Mouse (Mus musculus): Measurements from ENCODE around the gene Inpp4b. TPM values are rescaled to one million over a fixed set of nuclear protein-coding genes. Genes with fewer than 3 reads are reported as not detected.
A peak's percentile ranks its signal among the peaks of the same experiment; 100 is the strongest.

Gene Inpp4b
- polyA plus RNA-seq (2016; fragmentation: Nextera tagmentation; extraction: Ambion mirVana), result 3.2 and 5.0 TPM in 2 replicates

- H3K9me3 ChIP-seq, result no peaks in the 10 kb centered on the region
- WGBS, result under 1% methylated on average over 46 of the region's 46 CpGs
- peak; percentile 49 for DNase-seq (ENCODE audit: extremely low spot score, low spot score)
- peak within 1 kb of the TSS; percentile 71 for H3K27ac ChIP-seq
- peaks cover 17% of the 10 kb centered on the region for H3K27me3 ChIP-seq (ENCODE audit: poor library complexity, severe bottlenecking)
- H3K36me3 ChIP-seq (replicated peaks), result no peaks in the 10 kb centered on the region
- H3K4me3 ChIP-seq, result peak within 1 kb of the TSS; percentile 69
- H3K4me1 ChIP-seq, result peaks cover 19% of the 10 kb centered on the region
Measured at GRCm38 (mm10) chr8:81342236-81342998, at the start of gene Inpp4b. Gene Inpp4b, plus strand, starts transcription at chr8:81342556.

- WGBS, result 85% methylated on average over 2 of the region's 2 CpGs
Measured at GRCm38 (mm10) chr8:81335250-81335649, 7.1 kb upstream of the Inpp4b start.

DNA sequence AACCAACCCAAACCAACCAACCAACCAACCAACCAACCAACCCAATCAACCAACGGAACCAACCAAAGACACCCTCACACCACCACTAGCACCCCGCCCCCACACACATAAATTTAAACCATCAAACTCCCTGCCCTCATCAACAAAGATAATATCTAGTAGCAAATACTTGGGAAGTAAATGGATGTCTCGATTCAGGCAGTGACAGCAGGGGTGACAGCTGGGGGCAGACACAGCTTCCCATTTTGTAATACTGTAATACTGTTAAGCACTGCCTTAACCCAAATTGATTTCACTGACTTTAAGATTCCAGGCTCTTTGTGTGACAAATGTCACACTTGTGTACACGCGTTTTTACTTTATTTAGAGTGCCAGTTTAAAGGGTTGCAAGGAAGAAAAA lies 1.2 kb upstream of the Inpp4b start:
- no peak overlapping the region for H3K27ac ChIP-seq
- peaks cover 19% of the 10 kb centered on the region for H3K4me1 ChIP-seq
- peak overlapping the region; percentile 69 for H3K4me3 ChIP-seq
- WGBS, result 52% methylated on average over 5 of the region's 5 CpGs
- no peaks in the 10 kb centered on the region for H3K9me3 ChIP-seq
- no peak for DNase-seq (ENCODE audit: extremely low spot score, low spot score)
- H3K27me3 ChIP-seq (ENCODE audit: poor library complexity, severe bottlenecking), result peaks cover 17% of the 10 kb centered on the region
- H3K36me3 ChIP-seq (replicated peaks), result no peaks in the 10 kb centered on the region

More at GRCm38 (mm10) chr8:81335250-81335649, 7.1 kb upstream of the Inpp4b start:
- Histone ChIP-seq H3K9me3 (no peaks in the 10 kb centered on the region), H3K27ac (no peak overlapping the region), H3K36me3 (replicated peaks) (no peaks in the 10 kb centered on the region), H3K4me3 (no peak overlapping the region), H3K27me3 (ENCODE audit: poor library complexity, severe bottlenecking) (no peaks in the 10 kb centered on the region), H3K4me1 (no peaks in the 10 kb centered on the region)
- DNase-seq (ENCODE audit: extremely low spot score, low spot score), result no peak

DNA sequence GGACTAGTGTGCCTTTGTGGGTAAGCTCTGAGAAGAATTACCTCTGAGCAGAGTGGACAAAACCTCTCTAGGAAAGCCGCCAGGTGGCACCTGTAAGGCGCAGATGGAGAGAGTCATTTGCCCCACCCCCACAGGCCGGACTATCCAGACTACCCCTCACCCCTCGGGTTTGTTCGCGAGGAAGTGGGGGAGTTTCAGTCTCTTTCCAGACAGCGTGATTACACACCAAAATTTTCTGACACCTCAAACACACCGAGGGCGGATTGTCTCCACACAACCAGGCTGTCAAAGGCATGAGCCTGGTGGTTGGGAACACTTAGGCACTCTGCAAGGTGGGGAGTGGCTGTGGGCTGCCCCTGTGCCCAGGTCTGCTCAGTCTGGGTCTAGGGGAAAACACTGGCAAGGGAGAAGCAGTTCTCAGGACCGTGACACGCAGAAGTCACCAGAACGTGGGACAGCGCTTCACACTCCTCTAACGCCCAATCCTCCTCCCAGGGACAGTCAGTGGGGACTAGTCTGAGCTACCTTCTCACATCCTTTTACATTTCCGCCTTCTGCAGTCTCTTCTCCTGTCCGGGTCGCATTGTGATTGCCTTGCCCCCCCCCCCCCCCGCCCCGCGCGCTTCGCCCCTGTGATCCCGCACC lies 643 bp upstream of the Inpp4b start:
- no peaks in the 10 kb centered on the region for H3K9me3 ChIP-seq
- no peaks in the 10 kb centered on the region for H3K36me3 ChIP-seq (replicated peaks)
- peaks cover 17% of the 10 kb centered on the region for H3K27me3 ChIP-seq (ENCODE audit: poor library complexity, severe bottlenecking)
- H3K27ac ChIP-seq, result peak overlapping the region; percentile 71
- peak overlapping the region; percentile 69 for H3K4me3 ChIP-seq
- DNase-seq (ENCODE audit: extremely low spot score, low spot score), result peak; percentile 63
- H3K4me1 ChIP-seq, result peaks cover 19% of the 10 kb centered on the region
- under 1% methylated on average over 20 of the region's 23 CpGs for WGBS

- Histone ChIP-seq H3K27me3 (ENCODE audit: poor library complexity, severe bottlenecking) (peaks cover 17% of the 10 kb centered on the region), H3K36me3 (replicated peaks) (no peaks in the 10 kb centered on the region), H3K4me1 (peaks cover 19% of the 10 kb centered on the region), H3K9me3 (no peaks in the 10 kb centered on the region), H3K4me3 (peak overlapping the region; percentile 69), H3K27ac (0 out of 2 replicates have a peak overlapping the region, but pooled peaks have one; percentile 71)
- DNase-seq (ENCODE audit: extremely low spot score, low spot score), result no peak
- 16% methylated on average over 3 of the region's 3 CpGs for WGBS
Measured at GRCm38 (mm10) chr8:81342999-81343302, 595 bp downstream of the Inpp4b start.

- WGBS, result 89% methylated on average over 2 of the region's 2 CpGs
- Histone ChIP-seq H3K9me3 (no peaks in the 10 kb centered on the region), H3K4me3 (no peak overlapping the region), H3K27ac (no peak overlapping the region), H3K4me1 (peaks cover 19% of the 10 kb centered on the region), H3K27me3 (ENCODE audit: poor library complexity, severe bottlenecking) (peaks cover 17% of the 10 kb centered on the region), H3K36me3 (replicated peaks) (no peaks in the 10 kb centered on the region)
- no peak for DNase-seq (ENCODE audit: extremely low spot score, low spot score)
Measured at GRCm38 (mm10) chr8:81345170-81345697, 2.9 kb downstream of the Inpp4b start.

DNA sequence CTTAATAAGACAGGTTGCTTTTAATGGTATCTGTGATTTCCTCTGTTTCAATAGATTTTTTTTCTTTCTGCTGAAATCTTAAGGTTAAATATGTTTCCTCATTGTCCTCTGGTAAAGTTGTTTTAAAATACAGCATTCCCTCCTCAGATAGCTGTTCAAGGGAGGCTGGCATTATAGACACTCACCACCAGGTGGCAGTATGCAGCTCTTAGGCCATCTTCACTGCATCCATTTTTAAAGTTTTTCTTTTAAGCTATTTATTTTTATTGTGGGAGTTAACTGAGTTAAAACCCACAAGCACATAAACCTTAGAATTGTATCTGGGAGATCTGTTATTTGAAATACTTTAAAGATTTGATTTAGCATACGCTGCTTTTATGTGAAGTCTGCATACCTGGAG lies 7.1 kb downstream of the Inpp4b start:
- DNase-seq (ENCODE audit: extremely low spot score, low spot score), result no peak
- H3K4me3 ChIP-seq, result no peak overlapping the region
- H3K27me3 ChIP-seq (ENCODE audit: poor library complexity, severe bottlenecking), result no peaks in the 10 kb centered on the region
- H3K9me3 ChIP-seq, result no peaks in the 10 kb centered on the region
- WGBS, result 90% methylated on average over 1 of the region's 1 CpGs
- H3K4me1 ChIP-seq, result no peaks in the 10 kb centered on the region
- H3K27ac ChIP-seq, result no peak overlapping the region
- no peaks in the 10 kb centered on the region for H3K36me3 ChIP-seq (replicated peaks)

DNA sequence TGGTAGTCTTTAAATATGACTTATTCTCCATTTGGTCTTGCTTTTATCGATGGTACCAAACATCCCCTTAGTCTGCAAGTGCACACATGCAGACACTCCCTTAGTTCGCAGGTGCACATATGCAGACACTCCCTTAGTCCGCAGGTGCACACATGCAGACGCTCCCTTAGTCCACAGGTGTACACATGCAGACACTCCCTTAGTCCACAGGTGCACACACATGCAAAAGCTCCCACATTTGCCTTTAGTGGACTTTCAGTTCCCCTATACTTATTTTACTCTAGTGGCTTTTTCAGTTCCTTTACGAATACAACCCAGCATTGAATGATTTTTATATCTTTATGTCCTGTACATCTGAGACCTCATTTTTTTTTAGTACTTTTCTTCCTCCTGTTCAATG lies 11.1 kb downstream of the Inpp4b start:
- 89% methylated on average over 5 of the region's 5 CpGs for WGBS
- Histone ChIP-seq H3K27ac (no peak overlapping the region), H3K36me3 (replicated peaks) (no peaks in the 10 kb centered on the region), H3K27me3 (ENCODE audit: poor library complexity, severe bottlenecking) (no peaks in the 10 kb centered on the region), H3K4me1 (no peaks in the 10 kb centered on the region), H3K4me3 (no peak overlapping the region), H3K9me3 (no peaks in the 10 kb centered on the region)
- no peak for DNase-seq (ENCODE audit: extremely low spot score, low spot score)

DNA sequence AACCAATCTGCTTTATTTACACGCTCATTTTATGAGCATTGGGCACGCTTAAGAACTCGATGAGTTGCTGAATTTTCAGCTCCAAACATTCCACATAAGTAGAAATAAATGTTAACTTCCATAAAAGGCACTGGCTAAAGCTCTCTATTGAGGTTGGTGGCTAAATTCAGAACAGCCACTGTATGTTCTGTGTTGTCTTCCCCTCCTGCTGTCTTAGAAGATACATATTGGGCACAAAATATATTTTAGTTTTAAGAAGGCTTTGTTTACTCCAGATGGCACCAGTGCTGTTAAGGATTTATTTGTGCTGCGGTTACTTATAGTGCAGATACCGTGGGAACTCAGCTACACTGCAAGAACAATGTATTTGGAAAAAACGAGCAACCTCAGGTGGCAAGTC lies 15.8 kb downstream of the Inpp4b start:
- WGBS, result 92% methylated on average over 6 of the region's 6 CpGs
- Histone ChIP-seq H3K9me3 (no peaks in the 10 kb centered on the region), H3K4me1 (no peaks in the 10 kb centered on the region), H3K27ac (no peak overlapping the region), H3K36me3 (replicated peaks) (no peaks in the 10 kb centered on the region), H3K27me3 (ENCODE audit: poor library complexity, severe bottlenecking) (no peaks in the 10 kb centered on the region), H3K4me3 (no peak overlapping the region)
- DNase-seq (ENCODE audit: extremely low spot score, low spot score), result no peak

DNA sequence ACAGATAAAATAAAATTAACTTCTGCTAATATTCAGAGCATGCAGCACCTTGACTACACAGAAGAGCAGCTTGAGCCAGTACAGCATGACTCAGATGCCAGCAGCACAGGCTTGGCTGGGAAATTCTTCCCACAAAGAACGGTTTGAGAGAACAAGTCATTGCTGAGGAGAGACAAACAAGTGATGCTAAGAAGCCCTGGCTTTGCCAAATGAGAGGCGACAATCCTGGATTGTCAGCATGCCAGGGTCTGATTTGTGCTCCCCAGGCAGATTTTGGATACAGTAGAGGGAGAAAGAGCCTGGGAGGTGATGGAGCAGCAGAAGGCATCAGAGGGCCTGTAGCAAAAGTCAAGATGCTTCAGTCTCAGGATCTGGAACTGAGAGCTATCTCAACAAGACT lies 18.2 kb downstream of the Inpp4b start:
- WGBS, result 79% methylated on average over 2 of the region's 2 CpGs
- no peaks in the 10 kb centered on the region for H3K4me1 ChIP-seq

DNA sequence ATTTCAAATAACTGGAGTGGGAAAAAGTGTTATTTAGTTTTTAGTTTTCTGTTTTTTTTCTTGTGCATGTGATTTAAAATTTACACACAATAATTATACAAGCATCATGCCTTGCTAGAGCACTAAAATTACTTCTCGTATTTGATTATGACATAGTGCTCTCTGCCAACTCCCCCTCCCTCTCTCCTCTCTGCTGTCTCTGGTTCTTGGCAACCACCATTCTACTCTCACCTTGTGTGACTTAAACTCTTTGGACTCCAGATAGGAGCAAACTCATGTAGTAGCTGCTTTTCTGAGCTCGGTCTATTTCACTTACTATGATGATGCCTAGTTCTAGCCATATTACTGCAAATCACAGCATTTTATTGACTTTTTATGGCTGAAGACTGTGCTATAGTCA lies 18.8 kb downstream of the Inpp4b start:
- WGBS, result 93% methylated on average over 2 of the region's 2 CpGs
- Histone ChIP-seq H3K9me3 (no peaks in the 10 kb centered on the region), H3K4me3 (no peak overlapping the region), H3K27me3 (ENCODE audit: poor library complexity, severe bottlenecking) (no peaks in the 10 kb centered on the region), H3K36me3 (replicated peaks) (no peaks in the 10 kb centered on the region), H3K27ac (no peak overlapping the region), H3K4me1 (no peaks in the 10 kb centered on the region)
- DNase-seq (ENCODE audit: extremely low spot score, low spot score), result no peak

More for the DNA sequence above, 18.2 kb downstream of the Inpp4b start:
- Histone ChIP-seq H3K36me3 (replicated peaks) (no peaks in the 10 kb centered on the region), H3K27ac (no peak overlapping the region), H3K27me3 (ENCODE audit: poor library complexity, severe bottlenecking) (no peaks in the 10 kb centered on the region), H3K9me3 (no peaks in the 10 kb centered on the region), H3K4me3 (no peak overlapping the region)
- no peak for DNase-seq (ENCODE audit: extremely low spot score, low spot score)

DNA sequence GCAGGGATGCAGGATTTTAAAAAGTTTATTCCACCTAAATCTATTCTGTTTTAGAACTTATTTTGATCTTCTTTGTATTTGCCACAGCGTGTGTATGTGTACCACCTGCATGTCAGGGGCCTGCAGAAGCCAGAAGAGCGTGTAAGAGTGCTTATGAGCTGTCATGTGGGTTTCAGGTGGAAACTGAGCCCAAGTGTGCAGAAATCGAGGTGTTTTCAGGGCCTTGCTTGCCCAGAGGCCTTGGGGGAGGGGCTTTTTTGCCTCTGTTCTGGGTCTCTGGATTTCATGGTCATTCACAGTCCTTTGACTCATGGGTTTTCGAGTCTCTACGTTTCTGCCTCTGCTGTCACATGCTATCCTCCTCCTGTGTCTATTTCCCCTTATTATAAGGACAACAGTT lies 28.3 kb downstream of the Inpp4b start:
- Histone ChIP-seq H3K27me3 (ENCODE audit: poor library complexity, severe bottlenecking) (no peaks in the 10 kb centered on the region), H3K27ac (no peak overlapping the region), H3K4me3 (no peak overlapping the region), H3K36me3 (replicated peaks) (no peaks in the 10 kb centered on the region), H3K9me3 (no peaks in the 10 kb centered on the region), H3K4me1 (no peaks in the 10 kb centered on the region)
- 79% methylated on average over 5 of the region's 5 CpGs for WGBS
- DNase-seq (ENCODE audit: extremely low spot score, low spot score), result no peak

- H3K27ac ChIP-seq, result no peak overlapping the region
- H3K4me3 ChIP-seq, result no peak overlapping the region
- no peaks in the 10 kb centered on the region for H3K4me1 ChIP-seq
- H3K27me3 ChIP-seq (ENCODE audit: poor library complexity, severe bottlenecking), result no peaks in the 10 kb centered on the region
- WGBS, result 87% methylated on average over 4 of the region's 4 CpGs
- no peak for DNase-seq (ENCODE audit: extremely low spot score, low spot score)
- no peaks in the 10 kb centered on the region for H3K36me3 ChIP-seq (replicated peaks)
- H3K9me3 ChIP-seq, result no peaks in the 10 kb centered on the region
Measured at GRCm38 (mm10) chr8:81371844-81372243, 29.5 kb downstream of the Inpp4b start.

All from forebrain, embryonic 10.5 days (tissue).